Mouse (Mus musculus) liver, adult 2 months (tissue): ENCODE results near the gene Efcab8. TPM values are rescaled to one million over a fixed set of nuclear protein-coding genes. Genes with fewer than 3 reads are reported as not detected.

Experiments
- DNase-seq: peaks from one replicate; pipeline ENCODE4 v3.0.0-alpha.2; 2011; ENCODE audit warnings: low read depth, low spot score; ENCODE audit errors: extremely low read depth
- H3K27ac ChIP-seq: fragments of 200-500 bp; replicated peaks from 2 replicates; pipeline ENCODE4 v1.5.1; 2012; ENCODE audit warnings: low read depth, mild to moderate bottlenecking, control low read depth, inconsistent platforms, low read length; ENCODE audit not compliant: insufficient read depth
- H3K27me3 ChIP-seq: fragments of 200-500 bp; 2 replicates; pipeline ENCODE4 v1.6.1; 2012; ENCODE audit warnings: mild to moderate bottlenecking, moderate library complexity, low read length, inconsistent platforms; ENCODE audit not compliant: control insufficient read depth, insufficient read depth
- H3K36me3 ChIP-seq: fragments of 200-500 bp; 2 replicates; pipeline ENCODE4 v1.6.1; 2012; ENCODE audit warnings: low read length, inconsistent platforms; ENCODE audit not compliant: control insufficient read depth, insufficient read depth
- H3K4me1 ChIP-seq: fragments of 200-500 bp; 2 replicates; pipeline ENCODE4 v1.6.1; 2011; ENCODE audit warnings: low read length; ENCODE audit not compliant: control insufficient read depth, insufficient read depth
- H3K4me3 ChIP-seq: fragments of 200-500 bp; 2 replicates; pipeline ENCODE4 v1.5.1; 2011; ENCODE audit warnings: low read depth, mild to moderate bottlenecking, control low read depth, low read length, moderate library complexity; ENCODE audit not compliant: insufficient read depth
- H3K79me2 ChIP-seq: fragments of 200-500 bp; 2 replicates; pipeline ENCODE4 v1.6.1; 2012; ENCODE audit warnings: inconsistent platforms, mild to moderate bottlenecking, low read length, moderate library complexity; ENCODE audit not compliant: control insufficient read depth, insufficient read depth
- H3K9ac ChIP-seq: fragments of 200-500 bp; 2 replicates; pipeline ENCODE4 v1.6.1; 2012; ENCODE audit warnings: low read depth, mild to moderate bottlenecking, control low read depth, inconsistent platforms, low read length
- CTCF ChIP-seq: fragments of 200-500 bp; IDR thresholded peaks from 2 replicates; pipeline ENCODE4 v1.5.1; 2011; ENCODE audit warnings: low read depth, low read length, control low read depth
- POLR2A ChIP-seq: fragments of 200-500 bp; IDR thresholded peaks from 2 replicates; pipeline ENCODE4 v1.6.1; 2011; ENCODE audit warnings: low read length, control low read depth; ENCODE audit not compliant: insufficient read depth; ENCODE audit errors: extremely low read depth
- WGBS: fragments of 180-500 bp; shearing (Covaris S2); methylation state at CpG from one replicate; pipeline ENCODE4 v1.1.7; 2018; 5-methylcytosine and 5-hydroxymethylcytosine counted together
- polyA plus RNA-seq: library from polyadenylated mRNA; depleted of rRNA; stranded (reverse); fragments of >200 nt; gene quantifications from 2 replicates; pipeline ENCODE4 v1.2.3, GENCODE M21; 2012
- total RNA-seq: library from RNA; depleted of rRNA; stranded (reverse); fragments of >200 nt; gene quantifications from 2 replicates; pipeline ENCODE4 v1.2.3, GENCODE M21; 2014

Efcab8 gene
- total and polyA plus RNA-seq, 2 experiments: not detected

DNA sequence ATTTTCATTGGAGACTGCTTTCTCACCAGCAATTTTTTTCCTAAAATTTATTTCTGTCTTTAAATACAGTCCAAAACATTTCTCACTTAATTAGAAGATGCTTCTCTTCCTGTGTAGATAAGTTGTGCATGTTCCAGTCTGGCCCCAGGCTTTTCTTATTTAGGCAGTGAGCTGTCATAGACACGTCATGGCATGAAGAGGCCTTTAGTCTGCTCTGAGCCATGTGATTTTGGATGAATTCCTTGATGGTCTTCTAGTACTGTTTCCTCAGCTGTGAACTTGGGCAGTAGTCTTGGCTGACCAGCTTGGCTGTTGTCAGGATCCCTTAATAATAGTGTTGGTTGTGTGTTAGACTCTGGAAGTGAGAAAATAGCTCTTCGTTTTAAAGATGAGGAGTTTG is 29.4 kb upstream of the Efcab8 start:
- Histone ChIP-seq H3K27ac (no peak overlapping the region), H3K79me2 (peaks cover 20% of the 10 kb centered on the region; the same call in 1 of the 2 replicates), H3K4me1 (peaks cover 2% of the 10 kb centered on the region; the same call in 1 of the 2 replicates), H3K27me3 (no peaks in the 10 kb centered on the region), H3K9ac (no peak overlapping the region), H3K4me3 (no peak overlapping the region), H3K36me3 (peaks cover 7% of the 10 kb centered on the region)
- no peak for DNase-seq
- no peak for TF ChIP-seq POLR2A
- TF ChIP-seq CTCF: no peak
- 87% methylated on average over 2 of the region's 2 CpGs for WGBS

DNA sequence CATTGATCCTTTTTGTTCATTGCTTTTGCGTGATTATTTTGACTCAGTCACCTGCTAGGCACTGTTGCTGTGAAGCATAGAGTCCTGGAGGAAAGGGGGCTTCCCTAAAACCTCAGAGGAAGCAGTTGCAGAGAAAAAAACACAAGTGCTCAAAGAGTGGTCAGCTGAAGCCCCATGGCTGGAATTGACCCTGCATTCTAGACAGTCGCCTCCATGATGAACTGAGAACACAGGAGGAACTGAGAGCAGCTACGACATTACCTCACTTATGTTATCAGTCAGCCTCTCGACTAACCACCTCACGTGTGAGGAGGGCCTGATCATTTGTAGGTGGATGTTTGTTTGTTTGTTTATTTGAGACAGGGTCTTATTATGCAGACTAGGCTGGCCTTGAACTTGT is 17.6 kb upstream of the Efcab8 start:
- peaks cover 84% of the 10 kb centered on the region for H3K36me3 ChIP-seq
- H3K27me3 ChIP-seq: no peaks in the 10 kb centered on the region
- H3K4me3 ChIP-seq: no peak overlapping the region
- H3K79me2 ChIP-seq: no peaks in the 10 kb centered on the region
- H3K4me1 ChIP-seq: no peaks in the 10 kb centered on the region
- DNase-seq: no peak
- no peak for TF ChIP-seq CTCF
- TF ChIP-seq POLR2A: no peak
- WGBS: 89% methylated on average over 5 of the region's 5 CpGs
- H3K27ac ChIP-seq: no peak overlapping the region
- no peak overlapping the region for H3K9ac ChIP-seq

DNA sequence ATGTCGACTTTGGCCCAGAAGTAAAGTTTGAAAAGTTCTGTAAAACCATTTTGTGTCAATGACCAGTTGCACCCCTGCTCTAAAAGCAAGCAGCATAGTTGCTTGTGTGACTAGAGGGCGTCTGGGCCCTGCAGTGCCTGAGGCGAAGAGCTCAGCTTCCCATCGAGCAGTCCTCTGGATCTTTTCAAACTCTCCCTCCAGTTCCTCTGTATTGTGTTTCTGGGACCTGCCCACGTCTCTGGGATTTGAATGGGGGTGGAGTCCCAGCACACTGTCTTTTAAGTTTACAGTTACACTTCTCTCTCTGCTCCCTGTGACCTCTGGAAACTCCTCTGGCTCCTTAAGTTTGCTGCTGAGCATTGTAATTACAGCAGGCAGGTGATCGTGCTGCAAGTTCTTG is 12.2 kb upstream of the Efcab8 start:
- no peak for DNase-seq
- H3K27me3 ChIP-seq: no peaks in the 10 kb centered on the region
- no peak overlapping the region for H3K4me3 ChIP-seq
- WGBS: 86% methylated on average over 6 of the region's 6 CpGs
- H3K9ac ChIP-seq: no peak overlapping the region
- H3K4me1 ChIP-seq: no peaks in the 10 kb centered on the region
- H3K27ac ChIP-seq: no peak overlapping the region
- H3K79me2 ChIP-seq: no peaks in the 10 kb centered on the region
- H3K36me3 ChIP-seq: peaks cover 48% of the 10 kb centered on the region
- TF ChIP-seq POLR2A (no peak), CTCF (no peak)

DNA sequence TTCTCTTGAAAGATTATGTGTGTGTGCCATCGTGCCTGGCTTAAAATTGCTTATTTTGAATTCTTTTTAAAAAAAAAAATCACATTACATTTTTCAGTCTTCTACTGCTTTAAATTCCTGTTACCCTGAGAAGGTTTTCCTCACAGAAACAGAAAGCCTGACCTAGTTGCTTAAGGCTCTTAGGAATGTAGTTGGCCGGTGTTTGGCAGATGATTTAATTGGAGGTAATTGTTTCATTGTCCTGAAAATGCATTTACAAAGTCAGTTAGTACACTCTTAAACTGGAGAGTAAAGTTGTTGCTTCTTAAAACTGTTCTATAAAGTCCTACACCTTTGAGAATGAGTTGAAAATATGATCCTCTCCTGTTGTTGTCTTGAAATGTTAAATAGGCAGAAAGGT is 10.8 kb upstream of the Efcab8 start:
- 82% methylated on average over 2 of the region's 2 CpGs for WGBS
- DNase-seq: no peak
- TF ChIP-seq POLR2A: no peak
- TF ChIP-seq CTCF: no peak
- no peaks in the 10 kb centered on the region for H3K79me2 ChIP-seq
- H3K27me3 ChIP-seq: no peaks in the 10 kb centered on the region
- peaks cover 36% of the 10 kb centered on the region for H3K36me3 ChIP-seq
- no peak overlapping the region for H3K9ac ChIP-seq
- no peak overlapping the region for H3K27ac ChIP-seq
- no peak overlapping the region for H3K4me3 ChIP-seq
- H3K4me1 ChIP-seq: no peaks in the 10 kb centered on the region

DNA sequence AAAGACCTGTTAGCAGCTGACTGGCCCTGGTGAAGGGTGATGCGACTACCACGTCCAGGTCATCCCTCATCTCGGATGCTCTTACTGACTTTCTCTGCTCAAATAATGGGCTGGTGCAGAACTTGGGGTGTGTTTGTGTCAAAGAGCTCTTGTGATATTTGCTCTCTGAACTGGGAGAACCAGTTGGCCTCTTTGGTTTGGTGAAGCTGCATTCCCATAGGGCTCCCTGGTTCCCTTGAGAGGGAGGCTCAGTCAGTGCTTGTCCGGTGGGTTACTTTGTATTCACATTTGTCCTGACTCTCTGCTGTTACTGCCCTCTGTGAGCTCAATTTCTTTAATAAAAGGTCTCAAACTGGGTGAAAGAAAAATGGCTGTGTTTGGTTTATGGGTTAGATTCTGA is 6.8 kb upstream of the Efcab8 start:
- no peaks in the 10 kb centered on the region for H3K4me1 ChIP-seq
- no peak overlapping the region for H3K4me3 ChIP-seq
- H3K27me3 ChIP-seq: no peaks in the 10 kb centered on the region
- no peak overlapping the region for H3K27ac ChIP-seq
- TF ChIP-seq CTCF: no peak
- no peak for TF ChIP-seq POLR2A
- H3K79me2 ChIP-seq: no peaks in the 10 kb centered on the region
- DNase-seq: no peak
- 94% methylated on average over 4 of the region's 4 CpGs for WGBS
- H3K9ac ChIP-seq: no peak overlapping the region
- H3K36me3 ChIP-seq: peaks cover 7% of the 10 kb centered on the region; the same call in 1 of the 2 replicates

DNA sequence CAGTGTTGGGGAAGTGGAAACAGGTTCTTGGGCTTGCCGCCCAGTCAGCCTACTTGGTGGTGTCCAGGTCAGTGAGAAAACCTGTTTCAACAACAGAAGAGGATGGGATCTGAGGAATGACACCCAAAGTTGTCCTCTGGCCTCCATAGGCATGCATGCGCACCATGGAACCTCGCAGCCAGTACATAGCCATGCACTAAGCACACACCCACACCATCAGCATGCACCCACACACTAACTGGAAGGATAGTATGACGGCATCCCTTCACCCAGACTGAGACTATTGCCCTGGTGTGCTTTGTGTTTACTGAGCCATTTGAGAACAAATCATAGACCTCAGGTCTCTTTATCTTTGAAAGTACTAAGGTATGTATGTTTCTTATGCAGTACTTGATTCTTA is 4.3 kb upstream of the Efcab8 start:
- 94% methylated on average over 4 of the region's 4 CpGs for WGBS
- no peak for DNase-seq
- H3K27ac ChIP-seq: no peak overlapping the region
- no peak overlapping the region for H3K9ac ChIP-seq
- no peaks in the 10 kb centered on the region for H3K27me3 ChIP-seq
- no peaks in the 10 kb centered on the region for H3K36me3 ChIP-seq
- TF ChIP-seq CTCF (no peak), POLR2A (no peak)
- H3K79me2 ChIP-seq: no peaks in the 10 kb centered on the region
- peaks cover 7% of the 10 kb centered on the region; the same call in 1 of the 2 replicates for H3K4me1 ChIP-seq
- no peak overlapping the region for H3K4me3 ChIP-seq
